Mouse (Mus musculus) limb, embryonic 13.5 days (tissue): ENCODE results near the gene Zfp804a. TPM values are rescaled to one million over a fixed set of nuclear protein-coding genes. Genes with fewer than 3 reads are reported as not detected.

Experiments used
- ATAC-seq: fragments of 200-750 bp; cut with Nextera tagmentation; 2 replicates; pipeline ENCODE4 v1.8.0; 2017; ENCODE audit warnings: low read depth, moderate number of reproducible peaks, moderate TSS enrichment; ENCODE audit not compliant: low FRiP score
- H3K27ac ChIP-seq: fragments of 300-500 bp; sonication (generic); 2 replicates; pipeline ENCODE4 v1.5.1; 2015; ENCODE audit warnings: inconsistent platforms, mild to moderate bottlenecking, moderate library complexity
- H3K27me3 ChIP-seq: fragments of 300-500 bp; sonication (generic); 2 replicates; pipeline ENCODE4 v1.6.1; 2015; ENCODE audit warnings: mild to moderate bottlenecking, inconsistent platforms
- H3K36me3 ChIP-seq: fragments of 300-500 bp; sonication (generic); 2 replicates; pipeline ENCODE4 v1.6.1; 2015; ENCODE audit warnings: inconsistent platforms, mild to moderate bottlenecking, moderate library complexity
- H3K4me1 ChIP-seq: fragments of 300-500 bp; sonication (generic); 2 replicates; pipeline ENCODE4 v1.6.1; 2015; ENCODE audit warnings: inconsistent platforms
- H3K4me2 ChIP-seq: fragments of 300-500 bp; sonication (generic); replicated peaks from 2 replicates; pipeline ENCODE4 v1.6.1; 2015; ENCODE audit warnings: inconsistent platforms, mild to moderate bottlenecking, moderate library complexity
- H3K4me3 ChIP-seq: fragments of 300-500 bp; sonication (generic); 2 replicates; pipeline ENCODE4 v1.5.1; 2015; ENCODE audit warnings: moderate library complexity, mild to moderate bottlenecking, inconsistent platforms
- H3K9ac ChIP-seq: fragments of 300-500 bp; sonication (generic); 2 replicates; pipeline ENCODE4 v1.6.1; 2015; ENCODE audit warnings: mild to moderate bottlenecking, inconsistent platforms
- H3K9me3 ChIP-seq: fragments of 300-500 bp; sonication (generic); 2 replicates; pipeline ENCODE4 v1.6.1; 2016; ENCODE audit warnings: inconsistent platforms
- WGBS: fragments of 180-500 bp; shearing (Covaris S2); methylation state at CpG from one replicate; pipeline ENCODE4 v1.1.7; 2015; 5-methylcytosine and 5-hydroxymethylcytosine counted together
- polyA plus RNA-seq: library from polyadenylated mRNA; unstranded; fragments of >200 nt; fragmentation: Nextera tagmentation; extraction: Ambion mirVana; gene quantifications from 2 replicates; pipeline ENCODE4 v1.2.1, GENCODE M21; 2015

The Zfp804a gene
- polyA plus RNA-seq, 1 experiment from 2014 or later = 0.39 TPM

DNA sequence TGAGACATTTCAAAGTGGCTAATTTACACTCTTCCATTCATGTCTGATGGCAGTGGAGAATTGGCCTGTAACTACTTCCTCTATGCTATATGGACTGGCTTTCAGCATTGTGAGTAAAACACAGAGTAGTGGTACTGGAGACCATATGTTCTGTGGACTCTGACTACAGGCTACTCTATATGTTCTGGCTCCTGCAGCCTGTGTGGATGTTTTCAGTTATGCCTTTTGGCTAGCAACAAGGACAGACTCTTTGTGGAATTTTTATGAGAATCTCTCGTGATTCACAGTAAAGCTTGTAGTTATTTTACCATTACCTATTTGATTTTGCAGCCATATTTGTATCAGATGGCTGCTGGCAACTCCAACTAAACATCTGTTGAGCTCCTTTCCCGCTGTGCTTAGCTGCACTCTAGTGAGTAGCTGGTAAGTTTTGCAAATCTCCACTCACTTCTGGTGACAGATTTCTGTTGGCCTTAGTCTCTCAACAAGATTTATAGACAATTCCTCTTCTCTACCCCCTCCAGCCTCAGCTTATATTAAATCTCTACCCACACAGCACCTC lies 242.0 kb downstream of the Zfp804a start:
- H3K36me3 ChIP-seq = no peaks in the 10 kb centered on the region
- ATAC-seq = peak; percentile 90
- H3K27ac ChIP-seq = no peak overlapping the region
- H3K9ac ChIP-seq = no peak overlapping the region
- 31% methylated on average over 2 of the region's 2 CpGs for WGBS
- H3K9me3 ChIP-seq = no peaks in the 10 kb centered on the region
- H3K4me2 ChIP-seq = no peak overlapping the region
- no peaks in the 10 kb centered on the region for H3K27me3 ChIP-seq
- H3K4me3 ChIP-seq = no peak overlapping the region
- no peaks in the 10 kb centered on the region for H3K4me1 ChIP-seq
